Mouse (Mus musculus): ENCODE results near the gene Gm10142. TPM values are rescaled to one million over a fixed set of nuclear protein-coding genes. Genes with fewer than 3 reads are reported as not detected.
"Not testable (repeated sequence)": the region's sequence is repeated elsewhere in the genome, so short reads cannot be mapped to it uniquely, and the experiment has no call there.

Gene Gm10142
- polyA plus RNA-seq, 1 experiment from 2014 or later: not detected

GRCm38 (mm10) chr10:77724855-77725254 is 9.2 kb downstream of the Gm10142 start:
- Histone ChIP-seq H3K27me3 (ENCODE audit: control insufficient read depth, insufficient read depth, low read depth, low read length) (no peaks in the 10 kb centered on the region), H3K9me3 (replicated peaks; ENCODE audit: control insufficient read depth, low read length, poor library complexity, severe bottlenecking) (no peaks in the 10 kb centered on the region), H3K4me1 (ENCODE audit: control insufficient read depth, insufficient read depth, low read length) (no peaks in the 10 kb centered on the region), H3K4me2 (ENCODE audit: low read length) (no peak overlapping the region), H3K36me3 (ENCODE audit: control insufficient read depth, insufficient read depth, low read length) (no peaks in the 10 kb centered on the region), H3K4me3 (ENCODE audit: low read depth, low read length) (no peak overlapping the region), H3K9ac (ENCODE audit: low read depth, low read length) (no peak overlapping the region), H3K27ac (ENCODE audit: low read length) (no peak overlapping the region)
- no peak for ATAC-seq
- WGBS: 82% methylated on average over 8 of the region's 8 CpGs

GRCm38 (mm10) chr10:77726186-77726585 is 10.6 kb downstream of the Gm10142 start, which contains the start of gene Gm10100:
Gm10100 (plus strand) TSS chr10:77726486.
- 42% methylated on average over 3 of the region's 3 CpGs for WGBS

DNA sequence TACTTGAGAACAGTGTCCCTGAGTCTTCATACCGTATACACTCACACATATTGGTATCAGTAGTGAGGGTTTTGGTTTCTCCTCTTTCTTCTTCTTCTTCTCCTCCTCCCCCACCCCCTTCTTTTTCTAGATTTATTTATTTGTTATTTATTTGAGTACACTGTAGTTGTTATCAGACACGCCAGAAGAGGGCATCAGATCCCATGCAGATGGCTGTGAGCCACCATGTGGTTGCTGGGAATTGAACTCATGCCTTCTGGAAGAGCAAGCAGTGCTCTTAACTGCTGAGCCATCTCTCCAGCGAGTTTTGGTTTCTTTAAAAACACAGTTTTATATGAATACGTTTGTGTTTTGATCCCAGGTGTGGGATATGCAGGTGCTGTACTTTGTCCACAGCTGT is 12.7 kb downstream of the Gm10142 start:
- Histone ChIP-seq H3K27me3 (ENCODE audit: control insufficient read depth, insufficient read depth, low read depth, low read length) (no peaks in the 10 kb centered on the region), H3K4me2 (ENCODE audit: low read length) (no peak overlapping the region), H3K36me3 (ENCODE audit: control insufficient read depth, insufficient read depth, low read length) (no peaks in the 10 kb centered on the region), H3K27ac (ENCODE audit: low read length) (no peak overlapping the region), H3K9me3 (replicated peaks; ENCODE audit: control insufficient read depth, low read length, poor library complexity, severe bottlenecking) (no peaks in the 10 kb centered on the region), H3K4me1 (ENCODE audit: control insufficient read depth, insufficient read depth, low read length) (no peaks in the 10 kb centered on the region), H3K9ac (ENCODE audit: low read depth, low read length) (no peak overlapping the region), H3K4me3 (ENCODE audit: low read depth, low read length) (no peak overlapping the region)
- ATAC-seq: no peak
- 72% methylated on average over 4 of the region's 4 CpGs for WGBS

More at GRCm38 (mm10) chr10:77726186-77726585, 10.6 kb downstream of the Gm10142 start, which contains the start of gene Gm10100:
- Histone ChIP-seq H3K9ac (ENCODE audit: low read depth, low read length) (no peak within 1 kb of the TSS), H3K4me3 (ENCODE audit: low read depth, low read length) (no peak within 1 kb of the TSS), H3K27ac (ENCODE audit: low read length) (no peak within 1 kb of the TSS), H3K27me3 (ENCODE audit: control insufficient read depth, insufficient read depth, low read depth, low read length) (no peaks in the 10 kb centered on the region), H3K4me2 (ENCODE audit: low read length) (no peak within 1 kb of the TSS), H3K4me1 (ENCODE audit: control insufficient read depth, insufficient read depth, low read length) (no peaks in the 10 kb centered on the region), H3K36me3 (ENCODE audit: control insufficient read depth, insufficient read depth, low read length) (no peaks in the 10 kb centered on the region), H3K9me3 (replicated peaks; ENCODE audit: control insufficient read depth, low read length, poor library complexity, severe bottlenecking) (no peaks in the 10 kb centered on the region)
- no peak for ATAC-seq

DNA sequence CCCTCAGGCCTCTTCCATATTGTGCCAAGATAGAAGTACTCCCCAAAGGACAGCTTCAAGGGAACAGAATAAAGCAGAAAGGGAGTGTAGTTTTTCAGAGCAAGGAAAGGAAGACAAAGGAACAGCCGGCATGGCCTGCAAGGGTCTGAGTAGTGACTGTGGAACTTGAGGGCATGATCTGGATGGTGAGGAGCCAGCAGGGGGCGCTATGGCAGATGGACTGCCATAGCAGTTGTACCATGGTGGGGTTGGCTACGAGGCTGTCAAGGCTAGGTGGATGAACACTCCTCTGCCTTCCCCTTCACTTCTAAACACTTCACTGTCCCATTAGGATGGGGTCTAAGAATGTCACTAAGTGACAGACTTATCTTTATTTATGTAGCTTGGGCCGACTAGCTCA is 13.6 kb downstream of the Gm10142 start:
- ATAC-seq: no peak
- no peaks in the 10 kb centered on the region for H3K9me3 ChIP-seq (replicated peaks; ENCODE audit: control insufficient read depth, low read length, poor library complexity, severe bottlenecking)
- no peak overlapping the region for H3K27ac ChIP-seq (ENCODE audit: low read length)
- H3K4me1 ChIP-seq (ENCODE audit: control insufficient read depth, insufficient read depth, low read length): no peaks in the 10 kb centered on the region
- no peak overlapping the region for H3K9ac ChIP-seq (ENCODE audit: low read depth, low read length)
- 49% methylated on average over 4 of the region's 4 CpGs for WGBS
- no peak overlapping the region for H3K4me3 ChIP-seq (ENCODE audit: low read depth, low read length)
- H3K4me2 ChIP-seq (ENCODE audit: low read length): no peak overlapping the region
- H3K36me3 ChIP-seq (ENCODE audit: control insufficient read depth, insufficient read depth, low read length): no peaks in the 10 kb centered on the region
- no peaks in the 10 kb centered on the region for H3K27me3 ChIP-seq (ENCODE audit: control insufficient read depth, insufficient read depth, low read depth, low read length)

GRCm38 (mm10) chr10:77735928-77736327 is 20.3 kb downstream of the Gm10142 start:
- H3K4me1 ChIP-seq (ENCODE audit: control insufficient read depth, insufficient read depth, low read length): no peaks in the 10 kb centered on the region
- 93% methylated on average over 1 of the region's 1 CpGs for whole genome bisulfite sequencing
- H3K27me3 ChIP-seq (ENCODE audit: control insufficient read depth, insufficient read depth, low read depth, low read length): no peaks in the 10 kb centered on the region
- H3K4me3 ChIP-seq (ENCODE audit: low read depth, low read length): no peak overlapping the region
- no peaks in the 10 kb centered on the region for H3K9me3 ChIP-seq (replicated peaks; ENCODE audit: control insufficient read depth, low read length, poor library complexity, severe bottlenecking)
- H3K36me3 ChIP-seq (ENCODE audit: control insufficient read depth, insufficient read depth, low read length): no peaks in the 10 kb centered on the region
- no peak overlapping the region for H3K4me2 ChIP-seq (ENCODE audit: low read length)
- no peak overlapping the region for H3K27ac ChIP-seq (ENCODE audit: low read length)
- H3K9ac ChIP-seq (ENCODE audit: low read depth, low read length): no peak overlapping the region
- ATAC-seq: no peak

DNA sequence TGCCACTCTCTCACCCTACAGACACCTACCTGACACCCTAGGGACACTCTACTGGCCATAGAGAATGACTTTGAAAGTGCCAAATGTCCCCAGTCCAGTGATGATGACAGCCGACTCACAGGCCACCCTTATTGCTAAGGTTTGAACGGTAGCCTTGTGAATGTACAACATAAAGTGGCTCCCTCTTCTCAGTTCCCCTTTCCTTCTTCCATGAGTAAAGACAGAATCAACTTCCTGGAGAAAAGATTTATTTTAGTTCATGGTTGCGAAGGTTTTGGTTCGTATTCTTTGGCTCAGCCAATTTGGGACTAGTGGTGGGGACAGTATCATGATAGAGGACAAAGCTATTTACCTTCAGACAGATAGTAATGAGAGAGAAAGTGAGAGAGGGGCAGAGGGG is 23.3 kb downstream of the Gm10142 start:
- ATAC-seq: no peak
- Histone ChIP-seq H3K9ac (ENCODE audit: low read depth, low read length) (no peak overlapping the region), H3K4me2 (ENCODE audit: low read length) (no peak overlapping the region), H3K9me3 (replicated peaks; ENCODE audit: control insufficient read depth, low read length, poor library complexity, severe bottlenecking) (no peaks in the 10 kb centered on the region), H3K36me3 (ENCODE audit: control insufficient read depth, insufficient read depth, low read length) (no peaks in the 10 kb centered on the region), H3K4me1 (ENCODE audit: control insufficient read depth, insufficient read depth, low read length) (no peaks in the 10 kb centered on the region), H3K4me3 (ENCODE audit: low read depth, low read length) (no peak overlapping the region), H3K27me3 (ENCODE audit: control insufficient read depth, insufficient read depth, low read depth, low read length) (no peaks in the 10 kb centered on the region), H3K27ac (ENCODE audit: low read length) (no peak overlapping the region)
- 91% methylated on average over 4 of the region's 4 CpGs for WGBS

- ATAC-seq; H3K36me3 ChIP-seq (ENCODE audit: control insufficient read depth, insufficient read depth, low read length); H3K27ac ChIP-seq (ENCODE audit: low read length); H3K4me1 ChIP-seq (ENCODE audit: control insufficient read depth, insufficient read depth, low read length); H3K9me3 ChIP-seq (replicated peaks; ENCODE audit: control insufficient read depth, low read length, poor library complexity, severe bottlenecking); H3K27me3 ChIP-seq (ENCODE audit: control insufficient read depth, insufficient read depth, low read depth, low read length); H3K9ac ChIP-seq (ENCODE audit: low read depth, low read length); H3K4me3 ChIP-seq (ENCODE audit: low read depth, low read length); H3K4me2 ChIP-seq (ENCODE audit: low read length): not testable (repeated sequence)
- 50% methylated on average over 5 of the region's 5 CpGs for WGBS
Observed at GRCm38 (mm10) chr10:77741924-77742688, 26.5 kb downstream of the Gm10142 start, which contains the start of gene Gm18596. Gm18596 (minus strand) TSS chr10:77742638.

GRCm38 (mm10) chr10:77750686-77751085 is 35.1 kb downstream of the Gm10142 start:
- H3K27me3 ChIP-seq (ENCODE audit: control insufficient read depth, insufficient read depth, low read depth, low read length); ATAC-seq; H3K4me3 ChIP-seq (ENCODE audit: low read depth, low read length); H3K36me3 ChIP-seq (ENCODE audit: control insufficient read depth, insufficient read depth, low read length); H3K9ac ChIP-seq (ENCODE audit: low read depth, low read length); H3K27ac ChIP-seq (ENCODE audit: low read length); H3K9me3 ChIP-seq (replicated peaks; ENCODE audit: control insufficient read depth, low read length, poor library complexity, severe bottlenecking); H3K4me2 ChIP-seq (ENCODE audit: low read length); H3K4me1 ChIP-seq (ENCODE audit: control insufficient read depth, insufficient read depth, low read length): not testable (repeated sequence)
- 88% methylated on average over 1 of the region's 1 CpGs for WGBS

DNA sequence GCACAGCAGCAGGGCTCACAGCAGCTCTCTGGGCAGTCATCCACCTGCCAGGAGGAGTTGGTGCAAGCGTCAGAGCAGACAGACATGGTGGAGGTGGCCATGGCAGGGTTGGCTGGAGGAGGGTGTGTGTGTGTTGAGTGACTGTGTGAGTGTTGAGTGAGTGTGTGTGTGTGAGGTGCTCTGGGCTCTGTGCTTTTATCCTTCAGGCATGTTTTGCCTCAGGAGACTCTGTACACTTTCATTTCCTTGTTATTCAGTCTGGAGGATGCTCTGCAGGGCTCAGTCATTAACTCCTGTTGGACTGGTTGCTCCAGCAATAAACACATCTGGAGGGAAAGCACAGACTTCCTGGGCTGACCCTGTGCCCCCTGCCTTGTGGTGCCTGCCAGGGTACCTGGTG is 35.6 kb downstream of the Gm10142 start, which contains the start of gene Gm9736:
TSS of gene Gm9736 (minus strand) at position 101 of the 400 bp plus-strand sequence.
- H3K27me3 ChIP-seq (ENCODE audit: control insufficient read depth, insufficient read depth, low read depth, low read length); H3K9ac ChIP-seq (ENCODE audit: low read depth, low read length); H3K4me2 ChIP-seq (ENCODE audit: low read length); H3K4me3 ChIP-seq (ENCODE audit: low read depth, low read length); H3K27ac ChIP-seq (ENCODE audit: low read length); H3K4me1 ChIP-seq (ENCODE audit: control insufficient read depth, insufficient read depth, low read length); H3K36me3 ChIP-seq (ENCODE audit: control insufficient read depth, insufficient read depth, low read length); ATAC-seq; H3K9me3 ChIP-seq (replicated peaks; ENCODE audit: control insufficient read depth, low read length, poor library complexity, severe bottlenecking): not testable (repeated sequence)
- 89% methylated on average over 1 of the region's 1 CpGs for WGBS
